Mouse (Mus musculus) limb, embryonic 15.5 days (tissue): ENCODE data around the gene Olfr479. TPM values are rescaled to one million over a fixed set of nuclear protein-coding genes. Genes with fewer than 3 reads are reported as not detected.
"Not testable (repeated sequence)": the region's sequence is repeated elsewhere in the genome, so short reads cannot be mapped to it uniquely, and the experiment has no call there.

ENCODE experiments used
- ATAC-seq: fragments of 200-750 bp; cut with Nextera tagmentation; 2 replicates; pipeline ENCODE4 v1.8.0; 2017; ENCODE audit warnings: low read depth, moderate TSS enrichment; ENCODE audit not compliant: insufficient number of reproducible peaks, low FRiP score, low TSS enrichment
- H3K27ac ChIP-seq: fragments of 300-500 bp; sonication (generic); 2 replicates; pipeline ENCODE4 v1.5.1; 2015; ENCODE audit warnings: moderate library complexity, mild to moderate bottlenecking, inconsistent platforms
- H3K27me3 ChIP-seq: fragments of 300-500 bp; sonication (generic); 2 replicates; pipeline ENCODE4 v1.6.1; 2015; ENCODE audit warnings: inconsistent platforms
- H3K36me3 ChIP-seq: fragments of 300-500 bp; sonication (generic); 2 replicates; pipeline ENCODE4 v1.6.1; 2015; ENCODE audit warnings: inconsistent platforms
- H3K4me1 ChIP-seq: fragments of 300-500 bp; sonication (generic); 2 replicates; pipeline ENCODE4 v1.6.1; 2015; ENCODE audit warnings: inconsistent platforms
- H3K4me2 ChIP-seq: fragments of 300-500 bp; sonication (generic); 2 replicates; pipeline ENCODE4 v1.6.1; 2015; ENCODE audit warnings: mild to moderate bottlenecking, inconsistent platforms
- H3K4me3 ChIP-seq: fragments of 300-500 bp; sonication (generic); 2 replicates; pipeline ENCODE4 v1.5.1; 2015; ENCODE audit warnings: mild to moderate bottlenecking, inconsistent platforms
- H3K9ac ChIP-seq: fragments of 300-500 bp; sonication (generic); 2 replicates; pipeline ENCODE4 v1.6.1; 2015; ENCODE audit warnings: inconsistent platforms
- H3K9me3 ChIP-seq: fragments of 300-500 bp; sonication (generic); 2 replicates; pipeline ENCODE4 v1.6.1; 2016; ENCODE audit warnings: inconsistent platforms
- WGBS: fragments of 180-500 bp; shearing (Covaris S2); methylation state at CpG from one replicate; pipeline ENCODE4 v1.1.7; 2015; 5-methylcytosine and 5-hydroxymethylcytosine counted together
- polyA plus RNA-seq: library from polyadenylated mRNA; unstranded; fragments of >200 nt; fragmentation: Nextera tagmentation; extraction: Ambion mirVana; gene quantifications from 2 replicates; pipeline ENCODE4 v1.2.1, GENCODE M21; 2015

Olfr479 gene
- not detected in 2 replicates for polyA plus RNA-seq

DNA sequence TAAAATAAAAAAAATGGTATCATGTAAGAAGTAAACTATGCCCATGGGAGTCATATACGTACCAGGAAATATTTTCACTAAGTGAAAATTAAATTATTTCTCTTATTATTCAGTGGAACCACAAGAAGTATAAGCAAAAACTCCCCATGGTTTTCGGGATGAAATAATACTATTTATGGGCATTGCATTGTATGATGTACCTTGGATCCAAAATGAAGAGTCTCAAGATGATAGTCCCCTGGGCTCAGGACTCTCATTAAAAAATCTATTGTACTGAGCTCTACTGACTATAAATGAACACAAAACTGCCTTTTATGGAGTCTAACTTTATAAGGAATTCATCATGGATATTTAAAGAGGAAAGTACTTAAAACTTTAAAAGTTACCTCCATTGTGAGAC lies at the start of gene Olfr479:
Gene Olfr479 (plus strand): TSS at position 301 of the 400 bp plus-strand sequence.
- no peak within 1 kb of the TSS for H3K4me2 ChIP-seq
- H3K36me3 ChIP-seq: no peaks in the 10 kb centered on the region
- no peaks in the 10 kb centered on the region for H3K27me3 ChIP-seq
- H3K4me1 ChIP-seq: no peaks in the 10 kb centered on the region
- 84% methylated on average over 2 of the region's 2 CpGs for WGBS
- no peak for ATAC-seq
- no peak within 1 kb of the TSS for H3K27ac ChIP-seq
- no peak within 1 kb of the TSS for H3K4me3 ChIP-seq
- no peak within 1 kb of the TSS for H3K9ac ChIP-seq
- no peaks in the 10 kb centered on the region for H3K9me3 ChIP-seq

DNA sequence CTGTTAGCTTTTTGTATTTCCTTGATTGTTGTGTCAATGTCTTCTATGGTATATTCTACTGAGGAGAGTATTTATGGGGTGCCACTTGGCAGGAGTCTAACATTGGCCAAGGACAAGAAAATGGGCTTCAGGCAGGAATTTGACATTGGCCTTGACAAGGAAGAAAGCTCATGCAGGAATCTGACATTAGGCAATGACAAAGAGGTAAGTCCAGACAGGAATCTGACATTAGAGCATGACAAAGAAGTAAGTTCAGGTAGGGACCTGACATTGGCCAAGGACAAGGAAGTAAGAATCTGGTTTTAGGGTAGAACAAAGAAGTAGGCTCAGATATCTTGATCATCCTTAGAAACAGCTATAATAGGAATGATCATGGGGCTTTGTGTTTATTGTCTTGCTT lies 36.2 kb upstream of the Olfr479 start:
- H3K9ac ChIP-seq, H3K4me3 ChIP-seq, H3K4me2 ChIP-seq, H3K9me3 ChIP-seq, H3K4me1 ChIP-seq, H3K27ac ChIP-seq, H3K36me3 ChIP-seq, ATAC-seq, H3K27me3 ChIP-seq: not testable (repeated sequence)

DNA sequence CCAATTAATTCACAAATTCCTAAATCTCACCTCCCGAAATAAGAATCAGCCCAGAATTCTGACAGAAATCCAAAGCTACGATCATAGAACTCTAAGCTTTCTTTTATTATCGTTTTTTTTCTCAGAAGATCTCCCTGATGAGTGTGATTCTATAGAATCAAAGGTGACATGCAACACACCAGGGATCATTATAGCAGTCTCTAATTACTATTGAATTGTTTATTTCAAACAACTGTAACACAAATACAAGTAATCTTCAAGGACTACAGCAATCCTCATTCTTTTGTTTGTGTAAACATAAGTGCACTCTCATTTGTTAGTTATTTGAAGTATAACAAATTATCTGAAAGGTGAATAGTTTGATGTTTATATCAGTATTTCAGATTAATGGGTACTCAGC lies 16.6 kb upstream of the Olfr479 start, which contains the start of gene Olfr478:
Gene Olfr478 (minus strand): TSS at position 101 of the 400 bp plus-strand sequence.
- Histone ChIP-seq H3K9me3 (no peaks in the 10 kb centered on the region), H3K4me3 (no peak within 1 kb of the TSS), H3K4me2 (no peak within 1 kb of the TSS), H3K9ac (no peak within 1 kb of the TSS), H3K27me3 (no peaks in the 10 kb centered on the region), H3K4me1 (no peaks in the 10 kb centered on the region), H3K36me3 (no peaks in the 10 kb centered on the region), H3K27ac (no peak within 1 kb of the TSS)
- 74% methylated on average over 3 of the region's 3 CpGs for WGBS
- no peak for ATAC-seq

DNA sequence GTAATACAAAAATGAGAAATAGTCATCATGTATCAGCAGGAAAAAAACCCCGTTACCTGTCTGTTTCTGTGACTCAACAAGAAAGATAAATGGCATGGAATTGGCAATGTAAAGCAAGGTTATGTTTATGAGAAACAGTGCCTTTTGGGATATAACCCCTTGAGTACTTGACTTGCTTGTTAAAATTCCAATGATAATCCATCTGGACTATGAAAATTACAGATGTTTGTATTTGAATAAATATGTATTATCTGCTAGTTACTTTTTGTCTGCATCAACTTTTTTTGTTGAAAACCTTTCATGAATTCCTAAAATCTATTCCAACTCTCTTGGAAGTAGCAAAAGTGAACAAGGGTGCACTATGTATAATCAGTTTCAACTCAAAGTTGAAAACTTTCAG lies 16.8 kb downstream of the Olfr479 start, which contains the start of gene Olfr480:
Gene Olfr480 (minus strand): TSS at position 101 of the 400 bp plus-strand sequence.
- Histone ChIP-seq H3K4me1 (no peaks in the 10 kb centered on the region), H3K36me3 (no peaks in the 10 kb centered on the region), H3K9ac (no peak within 1 kb of the TSS), H3K27ac (no peak within 1 kb of the TSS), H3K4me3 (no peak within 1 kb of the TSS), H3K9me3 (no peaks in the 10 kb centered on the region), H3K4me2 (no peak within 1 kb of the TSS), H3K27me3 (no peaks in the 10 kb centered on the region)
- ATAC-seq: no peak
- WGBS: 82% methylated on average over 1 of the region's 1 CpGs

DNA sequence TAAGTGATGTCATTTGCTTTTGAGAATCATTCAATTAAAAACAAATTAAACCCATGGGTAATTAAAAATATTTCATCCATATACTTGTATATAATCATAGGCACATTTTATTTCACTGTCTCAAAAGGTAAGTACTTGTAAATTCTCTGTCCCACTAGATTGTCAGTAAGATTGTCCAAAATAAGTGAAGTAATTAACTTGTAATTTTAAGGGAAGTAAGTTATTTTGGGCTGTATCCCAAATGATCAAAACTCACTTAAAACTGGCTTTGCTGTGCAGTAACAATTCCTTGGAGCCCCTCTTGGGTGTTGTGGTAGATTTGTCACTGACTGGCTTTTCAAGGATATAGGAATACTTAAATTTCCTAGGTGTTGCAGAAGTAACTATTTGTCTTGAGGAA lies 29.1 kb downstream of the Olfr479 start, which contains the start of gene Olfr481:
Gene Olfr481 (plus strand): TSS at position 301 of the 400 bp plus-strand sequence.
- no peak within 1 kb of the TSS for H3K27ac ChIP-seq
- no peak within 1 kb of the TSS for H3K4me2 ChIP-seq
- H3K4me1 ChIP-seq: no peaks in the 10 kb centered on the region
- no peaks in the 10 kb centered on the region for H3K27me3 ChIP-seq
- H3K9ac ChIP-seq: no peak within 1 kb of the TSS
- H3K4me3 ChIP-seq: no peak within 1 kb of the TSS
- H3K9me3 ChIP-seq: no peaks in the 10 kb centered on the region
- ATAC-seq: no peak
- H3K36me3 ChIP-seq: no peaks in the 10 kb centered on the region

DNA sequence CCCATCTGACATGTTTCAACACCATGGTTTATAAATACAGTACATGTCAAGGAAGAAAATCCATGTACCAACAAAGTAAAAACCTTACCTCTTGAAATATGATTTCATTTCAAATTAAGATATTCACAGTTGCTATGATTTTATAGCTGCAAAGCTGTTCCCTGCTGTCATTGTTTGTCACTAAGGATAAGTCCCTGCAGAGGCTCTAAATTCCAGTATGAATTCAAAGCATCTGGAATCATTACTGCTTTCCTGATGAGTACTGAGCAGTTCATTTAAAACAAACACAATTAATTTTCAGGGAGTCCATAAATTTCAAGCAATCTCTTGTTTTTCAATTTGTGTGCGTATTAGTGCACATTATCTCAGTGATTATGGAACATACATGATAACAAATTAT lies 47.0 kb downstream of the Olfr479 start, which contains the start of gene Olfr482:
Gene Olfr482 (minus strand): TSS at position 101 of the 400 bp plus-strand sequence.
- 80% methylated on average over 1 of the region's 1 CpGs for WGBS
- Histone ChIP-seq H3K9ac (no peak within 1 kb of the TSS), H3K4me1 (no peaks in the 10 kb centered on the region), H3K27me3 (no peaks in the 10 kb centered on the region), H3K4me2 (no peak within 1 kb of the TSS), H3K9me3 (no peaks in the 10 kb centered on the region), H3K36me3 (no peaks in the 10 kb centered on the region), H3K27ac (no peak within 1 kb of the TSS), H3K4me3 (no peak within 1 kb of the TSS)
- ATAC-seq: no peak

DNA sequence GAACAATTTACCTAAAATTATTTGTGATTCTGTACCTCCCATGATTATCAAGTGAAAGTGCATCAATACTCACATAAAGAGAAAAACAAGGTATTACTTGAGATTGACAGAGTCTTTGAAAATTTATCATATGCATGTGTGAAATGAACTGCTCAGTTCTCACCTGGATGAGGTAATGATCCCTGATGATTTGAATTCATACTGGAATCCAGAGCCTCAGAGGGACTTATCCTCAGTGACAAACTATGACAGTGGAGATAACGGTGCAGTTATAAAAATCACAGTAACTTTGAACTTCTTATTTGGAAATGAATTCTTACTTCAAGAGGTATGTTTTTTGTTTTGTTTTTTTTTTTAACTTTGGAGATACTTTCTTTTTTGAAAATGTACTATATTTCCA lies 50.1 kb downstream of the Olfr479 start, which contains the start of gene Olfr483:
Gene Olfr483 (plus strand): TSS at position 301 of the 400 bp plus-strand sequence.
- H3K27me3 ChIP-seq: no peaks in the 10 kb centered on the region
- WGBS: 90% methylated on average over 1 of the region's 1 CpGs
- H3K4me1 ChIP-seq: no peaks in the 10 kb centered on the region
- H3K27ac ChIP-seq: no peak within 1 kb of the TSS
- ATAC-seq: no peak
- no peak within 1 kb of the TSS for H3K4me2 ChIP-seq
- H3K36me3 ChIP-seq: no peaks in the 10 kb centered on the region
- H3K9ac ChIP-seq: no peak within 1 kb of the TSS
- no peaks in the 10 kb centered on the region for H3K9me3 ChIP-seq
- no peak within 1 kb of the TSS for H3K4me3 ChIP-seq

Other genes starting within 250 kb of the Olfr479 start
- gene Ovch2, start 249.5 kb upstream of the Olfr479 start, polyA plus RNA-seq: not detected in 2 replicates
- not detected in 2 replicates for gene Olfr467, start 238.4 kb upstream of the Olfr479 start, polyA plus RNA-seq
- gene Olfr469, start 225.2 kb upstream of the Olfr479 start, polyA plus RNA-seq: not detected in 2 replicates
- not detected in 2 replicates for gene Olfr470, start 203.2 kb upstream of the Olfr479 start, polyA plus RNA-seq
- not detected in 2 replicates for gene Olfr472, start 152.8 kb upstream of the Olfr479 start, polyA plus RNA-seq
- gene Olfr473, start 120.2 kb upstream of the Olfr479 start, polyA plus RNA-seq: not detected in 2 replicates
- not detected in 2 replicates for gene Olfr474, start 96.0 kb upstream of the Olfr479 start, polyA plus RNA-seq
- gene Olfr476, start 85.9 kb upstream of the Olfr479 start, polyA plus RNA-seq: not detected in 2 replicates
- gene Olfr477, start 64.0 kb upstream of the Olfr479 start, polyA plus RNA-seq: not detected in 2 replicates
- not detected in 2 replicates for gene Olfr478, start 16.7 kb upstream of the Olfr479 start, polyA plus RNA-seq
- gene Olfr480, start 16.7 kb downstream of the Olfr479 start, polyA plus RNA-seq: not detected in 2 replicates
- gene Olfr481, start 29.2 kb downstream of the Olfr479 start, polyA plus RNA-seq: not detected in 2 replicates
- 0.12 TPM in 1 of 2 replicates, not detected in the other for gene Olfr482, start 46.9 kb downstream of the Olfr479 start, polyA plus RNA-seq
- not detected in 2 replicates for gene Olfr483, start 50.2 kb downstream of the Olfr479 start, polyA plus RNA-seq
- not detected in 2 replicates for gene Olfr484, start 76.8 kb downstream of the Olfr479 start, polyA plus RNA-seq
- not detected in 2 replicates for gene Olfr485, start 109.2 kb downstream of the Olfr479 start, polyA plus RNA-seq
- gene Olfr486, start 122.0 kb downstream of the Olfr479 start, polyA plus RNA-seq: not detected in 2 replicates
- gene Olfr487, start 163.9 kb downstream of the Olfr479 start, polyA plus RNA-seq: not detected in 2 replicates
- not detected in 2 replicates for gene Olfr488, start 207.7 kb downstream of the Olfr479 start, polyA plus RNA-seq
- not detected in 2 replicates for gene Olfr490, start 238.2 kb downstream of the Olfr479 start, polyA plus RNA-seq